Mouse (Mus musculus) spleen, adult 2 months (tissue): Measurements from ENCODE around the gene Polr1b. TPM values are rescaled to one million over a fixed set of nuclear protein-coding genes. Genes with fewer than 3 reads are reported as not detected.
A peak's percentile ranks its signal among the peaks of the same experiment; 100 is the strongest.

Source experiments
- DNase-seq, 2 experiments: peaks; one replicate each; pipeline versions ENCODE4 v3.0.0 to v3.0.0-alpha.2; 2012 to 2021; ENCODE audit warnings: low spot score in 2 of 2, low read depth in 1 of 2
- H3K27ac ChIP-seq: fragments of 200-500 bp; 2 replicates; pipeline ENCODE4 v1.5.1; 2012; ENCODE audit warnings: low read length, inconsistent platforms; ENCODE audit not compliant: insufficient read depth
- H3K27me3 ChIP-seq: fragments of 200-500 bp; 2 replicates; pipeline ENCODE4 v1.6.1; 2012; ENCODE audit warnings: mild to moderate bottlenecking, moderate library complexity, low read length, inconsistent platforms; ENCODE audit not compliant: control insufficient read depth, insufficient read depth
- H3K36me3 ChIP-seq: fragments of 200-500 bp; 2 replicates; pipeline ENCODE4 v1.6.1; 2012; ENCODE audit warnings: mild to moderate bottlenecking, low read length, inconsistent platforms; ENCODE audit not compliant: control insufficient read depth, insufficient read depth
- H3K4me1 ChIP-seq: fragments of 200-500 bp; 2 replicates; pipeline ENCODE4 v1.6.1; 2011; ENCODE audit warnings: inconsistent platforms; ENCODE audit not compliant: control insufficient read depth, insufficient read depth, insufficient read length
- H3K4me3 ChIP-seq: fragments of 200-500 bp; 2 replicates; pipeline ENCODE4 v1.5.1; 2011; ENCODE audit warnings: mild to moderate bottlenecking, inconsistent platforms; ENCODE audit not compliant: insufficient read depth, insufficient read length; ENCODE audit errors: extremely low read depth
- CTCF ChIP-seq: fragments of 200-500 bp; IDR thresholded peaks from 2 replicates; pipeline ENCODE4 v1.5.1; 2011; ENCODE audit warnings: mild to moderate bottlenecking, inconsistent platforms; ENCODE audit not compliant: insufficient read depth, insufficient read length, insufficient replicate concordance; ENCODE audit errors: extremely low read depth
- POLR2A ChIP-seq: fragments of 200-500 bp; IDR thresholded peaks from 2 replicates; pipeline ENCODE4 v1.6.1; 2011; ENCODE audit warnings: low read depth, low read length, inconsistent platforms
- WGBS: fragments of 180-500 bp; shearing (Covaris S2); methylation state at CpG from one replicate; pipeline ENCODE4 v1.1.7; 2018; 5-methylcytosine and 5-hydroxymethylcytosine counted together
- polyA plus RNA-seq: library from polyadenylated mRNA; depleted of rRNA; stranded (reverse); fragments of >200 nt; gene quantifications from 2 replicates; pipeline ENCODE4 v1.2.3, GENCODE M21; 2012; rRNA removed

Polr1b gene
- polyA plus RNA-seq, 1 experiment = 22.2 TPM

DNA sequence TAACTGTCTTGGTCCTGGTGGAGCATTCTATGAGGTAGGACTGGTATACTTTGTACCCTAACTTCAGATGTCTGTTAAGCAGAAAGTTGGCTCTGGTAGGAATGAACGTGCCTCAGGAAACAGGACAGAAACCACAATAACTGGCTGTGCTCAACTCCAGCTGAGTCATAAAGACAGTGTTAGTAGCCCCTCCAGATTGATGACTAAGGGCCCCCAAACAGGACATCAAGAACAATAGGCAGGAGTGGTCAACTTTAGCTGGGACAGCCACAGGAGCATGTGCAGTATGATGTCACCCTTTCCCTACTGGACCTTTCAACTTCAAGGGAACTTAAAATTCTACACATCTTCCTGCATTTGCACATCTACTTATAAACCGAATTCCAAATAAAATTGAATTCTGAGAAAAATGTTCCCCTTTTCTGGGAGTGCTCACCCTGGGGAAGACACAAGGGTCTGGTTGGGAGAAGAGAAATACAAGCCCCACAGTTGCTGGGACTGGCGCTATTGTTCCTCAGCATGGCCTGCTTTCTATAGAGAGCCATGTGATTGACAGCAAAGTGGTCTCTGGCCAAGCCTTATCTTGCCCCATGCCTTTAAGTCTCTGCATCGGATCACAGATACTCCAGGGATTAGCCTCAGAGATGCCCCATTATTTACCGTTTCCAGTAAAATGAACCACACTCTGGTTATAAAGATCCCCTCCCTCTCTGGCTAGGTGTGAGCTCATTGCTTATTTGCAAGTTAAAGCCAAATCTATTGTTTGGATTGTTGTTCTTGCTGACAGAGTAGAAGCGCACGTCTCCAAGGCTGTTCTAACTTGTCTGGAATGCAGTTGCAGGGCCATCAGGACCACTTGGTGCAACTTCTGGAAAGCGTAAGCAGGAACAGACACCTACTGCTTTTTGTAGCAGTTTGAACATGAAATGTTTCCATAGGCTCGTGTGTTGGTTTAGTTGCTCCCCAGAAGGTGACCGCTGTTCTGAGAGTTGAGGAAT is 66.0 kb downstream of the Polr1b start:
- no peak for DNase-seq
- no peaks in the 10 kb centered on the region for H3K27me3 ChIP-seq
- no peaks in the 10 kb centered on the region for H3K36me3 ChIP-seq
- TF ChIP-seq CTCF = no peak
- H3K4me3 ChIP-seq = no peak overlapping the region
- H3K4me1 ChIP-seq = no peaks in the 10 kb centered on the region
- WGBS = 77% methylated on average over 10 of the region's 10 CpGs
- no peak overlapping the region for H3K27ac ChIP-seq

DNA sequence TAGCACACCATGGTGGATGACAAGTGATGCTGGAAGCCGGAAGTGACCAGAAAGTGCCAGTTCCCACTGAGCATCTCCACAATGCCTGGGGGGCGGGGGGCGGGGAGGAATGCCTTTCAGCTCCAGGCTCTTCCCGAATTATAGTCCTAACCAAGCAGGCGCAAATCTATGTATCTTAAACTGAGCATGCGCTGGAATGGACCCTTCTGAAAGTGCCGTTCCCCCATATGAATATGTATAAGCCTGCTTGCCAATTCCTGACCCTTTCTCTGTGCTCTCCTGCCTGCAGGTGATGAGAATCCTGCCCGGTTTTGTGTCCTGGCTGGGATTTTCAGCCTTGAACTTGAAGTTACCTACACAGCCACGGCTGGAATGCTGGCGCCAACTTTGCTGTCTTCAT is 72.6 kb downstream of the Polr1b start:
- no peak overlapping the region for H3K4me3 ChIP-seq
- peaks cover 8% of the 10 kb centered on the region; the same call in 1 of the 2 replicates for H3K4me1 ChIP-seq
- no peak overlapping the region for H3K27ac ChIP-seq
- no peaks in the 10 kb centered on the region for H3K27me3 ChIP-seq
- no peak for DNase-seq
- 80% methylated on average over 10 of the region's 10 CpGs for WGBS
- no peaks in the 10 kb centered on the region for H3K36me3 ChIP-seq
- TF ChIP-seq POLR2A = no peak
- TF ChIP-seq CTCF = no peak

DNA sequence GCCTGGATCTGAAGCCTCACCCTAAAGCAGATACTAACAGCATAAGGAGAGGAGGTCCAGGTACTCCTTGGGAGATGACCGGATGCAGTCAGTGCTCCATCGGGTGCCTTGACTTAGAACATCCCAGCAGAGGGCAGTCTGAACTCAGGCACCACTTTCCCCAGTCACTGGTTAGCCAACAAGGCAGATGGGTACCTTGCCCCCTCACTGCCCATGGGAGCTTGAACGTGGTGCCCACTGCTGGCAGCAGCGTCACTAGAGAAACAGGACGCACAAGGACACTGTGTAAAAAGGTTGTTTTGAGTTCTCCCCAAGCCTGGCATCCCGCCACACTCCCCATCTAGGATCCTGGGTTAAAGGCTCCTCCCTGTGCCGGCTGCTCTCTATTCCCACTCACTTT is 73.7 kb downstream of the Polr1b start:
- peaks cover 12% of the 10 kb centered on the region; the same call in 1 of the 2 replicates for H3K4me1 ChIP-seq
- H3K36me3 ChIP-seq = no peaks in the 10 kb centered on the region
- no peak overlapping the region for H3K4me3 ChIP-seq
- DNase-seq = peak; percentile 40 to 56
- 41% methylated on average over 7 of the region's 7 CpGs for WGBS
- no peaks in the 10 kb centered on the region for H3K27me3 ChIP-seq
- TF ChIP-seq POLR2A = no peak
- TF ChIP-seq CTCF = peak; percentile 78; the same call in 1 of the 2 replicates
- H3K27ac ChIP-seq = no peak overlapping the region

DNA sequence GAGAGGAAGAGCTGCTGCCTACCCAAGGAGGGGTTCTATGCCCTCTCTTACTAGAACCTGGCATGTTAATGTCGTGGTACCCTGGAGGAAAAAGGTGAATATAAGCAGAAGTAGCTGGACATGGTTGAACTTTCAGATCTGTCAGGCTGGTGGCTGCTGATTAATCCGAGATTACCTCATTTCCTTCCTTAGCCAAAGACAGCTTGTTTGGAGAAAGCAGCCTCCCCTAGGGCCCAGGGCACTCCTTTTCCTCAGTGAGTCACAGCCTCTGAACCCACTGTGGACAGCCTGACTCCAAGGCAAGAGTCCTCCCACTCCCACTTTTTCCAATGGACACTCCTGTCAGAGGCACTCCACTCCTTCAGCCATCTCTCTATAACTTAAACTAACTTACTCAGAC is 74.8 kb downstream of the Polr1b start:
- TF ChIP-seq CTCF = no peak
- no peak for TF ChIP-seq POLR2A
- Histone ChIP-seq H3K27ac (no peak overlapping the region; the same call in 1 of the 2 replicates), H3K4me1 (peaks cover 20% of the 10 kb centered on the region; the same call in 1 of the 2 replicates), H3K36me3 (no peaks in the 10 kb centered on the region), H3K27me3 (no peaks in the 10 kb centered on the region), H3K4me3 (no peak overlapping the region)
- 10% methylated on average over 2 of the region's 2 CpGs for WGBS
- no peak for DNase-seq

Other genes with a start within 250 kb of the Polr1b start
- 0.28 and 0.31 TPM in 2 replicates for gene Fbln7, start 238.0 kb upstream of the Polr1b start, polyA plus RNA-seq
- 0.63 and 1.0 TPM in 2 replicates for gene Zc3h8, start 156.9 kb upstream of the Polr1b start, polyA plus RNA-seq
- gene Zc3h6, start 133.6 kb upstream of the Polr1b start, polyA plus RNA-seq = 1.4 TPM in 2 replicates
- gene Gm10762, start 133.3 kb upstream of the Polr1b start, polyA plus RNA-seq = 2.7 and 3.1 TPM in 2 replicates
- gene Vinac1, start 52.8 kb upstream of the Polr1b start, polyA plus RNA-seq = 0.01 TPM in 1 of 2 replicates, not detected in the other
- gene Ttl, start 35.1 kb upstream of the Polr1b start, polyA plus RNA-seq = 2.1 and 2.2 TPM in 2 replicates
- gene Chchd5, start 28.7 kb downstream of the Polr1b start, polyA plus RNA-seq = 17.8 and 20.4 TPM in 2 replicates
- gene Slc20a1, start 97.8 kb downstream of the Polr1b start, polyA plus RNA-seq = 29.9 and 34.8 TPM in 2 replicates
- 0.77 and 0.84 TPM in 2 replicates for gene Ckap2l, start 196.2 kb downstream of the Polr1b start, polyA plus RNA-seq
- 0.99 and 1.3 TPM in 2 replicates for gene Il1a, start 209.0 kb downstream of the Polr1b start, polyA plus RNA-seq